Mouse (Mus musculus): ENCODE data around the gene Adamts16. TPM values are rescaled to one million over a fixed set of nuclear protein-coding genes. Genes with fewer than 3 reads are reported as not detected.

Gene Adamts16
- polyA plus RNA-seq, 1 experiment from 2014 or later: 1.1 TPM

- Histone ChIP-seq H3K36me3 (ENCODE audit: control insufficient read depth, insufficient read depth, low read length) (no peaks in the 10 kb centered on the region), H3K9ac (replicated peaks; ENCODE audit: low read depth, low read length) (no peak overlapping the region), H3K4me2 (replicated peaks; ENCODE audit: low read depth, low read length) (no peak overlapping the region), H3K27me3 (ENCODE audit: control insufficient read depth, insufficient read depth, low read length) (no peaks in the 10 kb centered on the region), H3K4me1 (ENCODE audit: control insufficient read depth, insufficient read depth, low read length) (no peaks in the 10 kb centered on the region), H3K4me3 (ENCODE audit: low read depth, low read length) (no peak overlapping the region), H3K9me3 (ENCODE audit: control insufficient read depth, low read depth, low read length) (no peaks in the 10 kb centered on the region), H3K27ac (ENCODE audit: low read length) (no peak overlapping the region)
- 43% methylated on average over 8 of the region's 8 CpGs for WGBS
- ATAC-seq (ENCODE audit: insufficient number of reproducible peaks, insufficient read depth, low FRiP score, low read depth): no peak
Observed at GRCm38 (mm10) chr13:70823757-70824156, 17.9 kb downstream of the Adamts16 start.

- H3K27me3 ChIP-seq (ENCODE audit: control insufficient read depth, insufficient read depth, low read length): no peaks in the 10 kb centered on the region
- H3K4me2 ChIP-seq (replicated peaks; ENCODE audit: low read depth, low read length): no peak overlapping the region
- no peak overlapping the region for H3K27ac ChIP-seq (ENCODE audit: low read length)
- no peaks in the 10 kb centered on the region for H3K9me3 ChIP-seq (ENCODE audit: control insufficient read depth, low read depth, low read length)
- no peaks in the 10 kb centered on the region for H3K36me3 ChIP-seq (ENCODE audit: control insufficient read depth, insufficient read depth, low read length)
- no peak overlapping the region for H3K9ac ChIP-seq (replicated peaks; ENCODE audit: low read depth, low read length)
- ATAC-seq (ENCODE audit: insufficient number of reproducible peaks, insufficient read depth, low FRiP score, low read depth): no peak
- H3K4me1 ChIP-seq (ENCODE audit: control insufficient read depth, insufficient read depth, low read length): no peaks in the 10 kb centered on the region
- no peak overlapping the region for H3K4me3 ChIP-seq (ENCODE audit: low read depth, low read length)
- WGBS: 81% methylated on average over 5 of the region's 5 CpGs
Observed at GRCm38 (mm10) chr13:70818982-70819381, 22.6 kb downstream of the Adamts16 start.

GRCm38 (mm10) chr13:70814423-70814822 lies 27.2 kb downstream of the Adamts16 start:
- Histone ChIP-seq H3K4me1 (ENCODE audit: control insufficient read depth, insufficient read depth, low read length) (no peaks in the 10 kb centered on the region), H3K9me3 (ENCODE audit: control insufficient read depth, low read depth, low read length) (no peaks in the 10 kb centered on the region), H3K36me3 (ENCODE audit: control insufficient read depth, insufficient read depth, low read length) (no peaks in the 10 kb centered on the region), H3K4me3 (ENCODE audit: low read depth, low read length) (no peak overlapping the region), H3K27me3 (ENCODE audit: control insufficient read depth, insufficient read depth, low read length) (no peaks in the 10 kb centered on the region), H3K9ac (replicated peaks; ENCODE audit: low read depth, low read length) (no peak overlapping the region), H3K4me2 (replicated peaks; ENCODE audit: low read depth, low read length) (no peak overlapping the region), H3K27ac (ENCODE audit: low read length) (no peak overlapping the region)
- no peak for ATAC-seq (ENCODE audit: insufficient number of reproducible peaks, insufficient read depth, low FRiP score, low read depth)
- 29% methylated on average over 3 of the region's 3 CpGs for WGBS

GRCm38 (mm10) chr13:70805506-70805905 lies 36.1 kb downstream of the Adamts16 start:
- no peaks in the 10 kb centered on the region for H3K36me3 ChIP-seq (ENCODE audit: control insufficient read depth, insufficient read depth, low read length)
- H3K4me3 ChIP-seq (ENCODE audit: low read depth, low read length): no peak overlapping the region
- H3K9ac ChIP-seq (replicated peaks; ENCODE audit: low read depth, low read length): no peak overlapping the region
- WGBS: 92% methylated on average over 3 of the region's 3 CpGs
- no peak overlapping the region for H3K27ac ChIP-seq (ENCODE audit: low read length)
- H3K4me1 ChIP-seq (ENCODE audit: control insufficient read depth, insufficient read depth, low read length): no peaks in the 10 kb centered on the region
- no peak for ATAC-seq (ENCODE audit: insufficient number of reproducible peaks, insufficient read depth, low FRiP score, low read depth)
- H3K4me2 ChIP-seq (replicated peaks; ENCODE audit: low read depth, low read length): no peak overlapping the region
- H3K27me3 ChIP-seq (ENCODE audit: control insufficient read depth, insufficient read depth, low read length): no peaks in the 10 kb centered on the region
- no peaks in the 10 kb centered on the region for H3K9me3 ChIP-seq (ENCODE audit: control insufficient read depth, low read depth, low read length)

- 81% methylated on average over 1 of the region's 1 CpGs for WGBS
- Histone ChIP-seq H3K27ac (ENCODE audit: low read length) (no peak overlapping the region), H3K4me2 (replicated peaks; ENCODE audit: low read depth, low read length) (no peak overlapping the region), H3K4me3 (ENCODE audit: low read depth, low read length) (no peak overlapping the region), H3K36me3 (ENCODE audit: control insufficient read depth, insufficient read depth, low read length) (no peaks in the 10 kb centered on the region), H3K4me1 (ENCODE audit: control insufficient read depth, insufficient read depth, low read length) (no peaks in the 10 kb centered on the region), H3K9me3 (ENCODE audit: control insufficient read depth, low read depth, low read length) (no peaks in the 10 kb centered on the region), H3K27me3 (ENCODE audit: control insufficient read depth, insufficient read depth, low read length) (no peaks in the 10 kb centered on the region), H3K9ac (replicated peaks; ENCODE audit: low read depth, low read length) (no peak overlapping the region)
- no peak for ATAC-seq (ENCODE audit: insufficient number of reproducible peaks, insufficient read depth, low FRiP score, low read depth)
Observed at GRCm38 (mm10) chr13:70802849-70803248, 38.8 kb downstream of the Adamts16 start.

- no peaks in the 10 kb centered on the region for H3K9me3 ChIP-seq (ENCODE audit: control insufficient read depth, low read depth, low read length)
- no peak overlapping the region for H3K27ac ChIP-seq (ENCODE audit: low read length)
- no peaks in the 10 kb centered on the region for H3K36me3 ChIP-seq (ENCODE audit: control insufficient read depth, insufficient read depth, low read length)
- H3K4me1 ChIP-seq (ENCODE audit: control insufficient read depth, insufficient read depth, low read length): no peaks in the 10 kb centered on the region
- WGBS: 72% methylated on average over 3 of the region's 3 CpGs
- no peak overlapping the region for H3K4me2 ChIP-seq (replicated peaks; ENCODE audit: low read depth, low read length)
- ATAC-seq (ENCODE audit: insufficient number of reproducible peaks, insufficient read depth, low FRiP score, low read depth): no peak
- no peak overlapping the region for H3K4me3 ChIP-seq (ENCODE audit: low read depth, low read length)
- H3K27me3 ChIP-seq (ENCODE audit: control insufficient read depth, insufficient read depth, low read length): no peaks in the 10 kb centered on the region
- no peak overlapping the region for H3K9ac ChIP-seq (replicated peaks; ENCODE audit: low read depth, low read length)
Observed at GRCm38 (mm10) chr13:70799322-70799721, 42.3 kb downstream of the Adamts16 start.

GRCm38 (mm10) chr13:70798396-70798795 lies 43.2 kb downstream of the Adamts16 start:
- Histone ChIP-seq H3K9me3 (ENCODE audit: control insufficient read depth, low read depth, low read length) (no peaks in the 10 kb centered on the region), H3K27ac (ENCODE audit: low read length) (no peak overlapping the region), H3K9ac (replicated peaks; ENCODE audit: low read depth, low read length) (no peak overlapping the region), H3K27me3 (ENCODE audit: control insufficient read depth, insufficient read depth, low read length) (no peaks in the 10 kb centered on the region), H3K4me1 (ENCODE audit: control insufficient read depth, insufficient read depth, low read length) (no peaks in the 10 kb centered on the region), H3K4me2 (replicated peaks; ENCODE audit: low read depth, low read length) (no peak overlapping the region), H3K4me3 (ENCODE audit: low read depth, low read length) (no peak overlapping the region), H3K36me3 (ENCODE audit: control insufficient read depth, insufficient read depth, low read length) (no peaks in the 10 kb centered on the region)
- 68% methylated on average over 5 of the region's 5 CpGs for WGBS
- ATAC-seq (ENCODE audit: insufficient number of reproducible peaks, insufficient read depth, low FRiP score, low read depth): no peak

GRCm38 (mm10) chr13:70794074-70794572 lies 47.5 kb downstream of the Adamts16 start:
- H3K9me3 ChIP-seq (ENCODE audit: control insufficient read depth, low read depth, low read length): no peaks in the 10 kb centered on the region
- ATAC-seq (ENCODE audit: insufficient number of reproducible peaks, insufficient read depth, low FRiP score, low read depth): peak; percentile 65; the same call in 1 of the 2 replicates
- no peaks in the 10 kb centered on the region for H3K4me1 ChIP-seq (ENCODE audit: control insufficient read depth, insufficient read depth, low read length)
- H3K4me3 ChIP-seq (ENCODE audit: low read depth, low read length): no peak overlapping the region
- 25% methylated on average over 8 of the region's 8 CpGs for WGBS
- no peak overlapping the region for H3K27ac ChIP-seq (ENCODE audit: low read length)
- no peak overlapping the region for H3K9ac ChIP-seq (replicated peaks; ENCODE audit: low read depth, low read length)
- H3K4me2 ChIP-seq (replicated peaks; ENCODE audit: low read depth, low read length): no peak overlapping the region
- H3K36me3 ChIP-seq (ENCODE audit: control insufficient read depth, insufficient read depth, low read length): no peaks in the 10 kb centered on the region
- H3K27me3 ChIP-seq (ENCODE audit: control insufficient read depth, insufficient read depth, low read length): no peaks in the 10 kb centered on the region

GRCm38 (mm10) chr13:70793660-70794059 lies 48.0 kb downstream of the Adamts16 start:
- Histone ChIP-seq H3K9me3 (ENCODE audit: control insufficient read depth, low read depth, low read length) (no peaks in the 10 kb centered on the region), H3K4me3 (ENCODE audit: low read depth, low read length) (no peak overlapping the region), H3K36me3 (ENCODE audit: control insufficient read depth, insufficient read depth, low read length) (no peaks in the 10 kb centered on the region), H3K27me3 (ENCODE audit: control insufficient read depth, insufficient read depth, low read length) (no peaks in the 10 kb centered on the region), H3K4me2 (replicated peaks; ENCODE audit: low read depth, low read length) (no peak overlapping the region), H3K27ac (ENCODE audit: low read length) (no peak overlapping the region), H3K9ac (replicated peaks; ENCODE audit: low read depth, low read length) (no peak overlapping the region), H3K4me1 (ENCODE audit: control insufficient read depth, insufficient read depth, low read length) (no peaks in the 10 kb centered on the region)
- 46% methylated on average over 4 of the region's 4 CpGs for WGBS
- ATAC-seq (ENCODE audit: insufficient number of reproducible peaks, insufficient read depth, low FRiP score, low read depth): no peak
